Mouse (Mus musculus) cortical plate, adult 2 months (tissue): ENCODE measurements around the gene Plekhg6.

Experiments
- CTCF ChIP-seq: fragments of 200-500 bp; IDR thresholded peaks from 2 replicates; pipeline ENCODE4 v1.5.1; 2011; ENCODE audit warnings: mild to moderate bottlenecking, control low read depth, low read length; ENCODE audit not compliant: insufficient read depth; ENCODE audit errors: extremely low read depth
- POLR2A ChIP-seq: fragments of 200-500 bp; IDR thresholded peaks from 2 replicates; pipeline ENCODE4 v1.6.1; 2011; ENCODE audit warnings: mild to moderate bottlenecking, low read length, control low read depth; ENCODE audit not compliant: insufficient read depth; ENCODE audit errors: extremely low read depth

DNA sequence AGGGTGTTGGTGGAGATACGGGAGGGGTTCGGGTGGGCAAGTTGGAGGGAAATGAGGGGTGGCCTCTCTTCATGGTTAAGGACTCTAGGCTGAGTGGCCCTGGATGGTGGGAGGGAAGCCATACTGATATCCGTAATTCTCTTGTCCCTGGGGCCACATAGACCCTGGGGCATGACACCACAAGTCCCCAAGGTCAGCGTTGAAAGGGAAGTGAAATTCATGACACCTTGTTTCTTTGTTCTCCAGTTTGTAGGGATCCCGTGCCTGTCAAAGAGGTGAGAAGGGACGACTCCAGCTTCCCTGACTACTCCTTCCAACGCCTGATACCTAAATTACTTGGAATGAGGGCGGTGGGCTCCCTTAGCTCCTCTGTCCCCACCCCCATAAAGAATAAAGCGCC is 19.7 kb downstream of the Plekhg6 start:
- no peak for TF ChIP-seq CTCF
- no peak for TF ChIP-seq POLR2A
